Mouse (Mus musculus) mouse trophoblast stem cell (cell line): ENCODE data around the gene Ptrh1.

ENCODE experiments used
- in situ Hi-C, 2 experiments: fragments of 300-500 bp; cut with MseI, MboI; formaldehyde crosslinking; loops; 2 replicates in 1 of 2; 3 replicates in 1 of 2; pipeline ENCODE4 v1.15.1; 2025

The Ptrh1 gene

GRCm38 (mm10) chr2:32775359-32776074 lies at the start of gene Ptrh1, which contains the start of gene Ttc16:
Ptrh1 (plus strand) TSS chr2:32775786.
Ttc16 (minus strand) TSS chr2:32775633.
- in situ Hi-C loops, result loop anchor here in 1 of 2 experiments (5.0 kb wide), 1 partner anchor 77 kb away; no protein-coding TSS in a partner anchor

- in situ Hi-C loops, result no loop called here
Observed at GRCm38 (mm10) chr2:32727435-32727834, 48.2 kb upstream of the Ptrh1 start.

- in situ Hi-C loops, result no loop called here
Observed at GRCm38 (mm10) chr2:32728463-32728862, 47.1 kb upstream of the Ptrh1 start.

- in situ Hi-C loops, result no loop called here
Observed at GRCm38 (mm10) chr2:32729547-32729946, 46.0 kb upstream of the Ptrh1 start.

- in situ Hi-C loops, result no loop called here
Observed at GRCm38 (mm10) chr2:32730854-32731253, 44.7 kb upstream of the Ptrh1 start.

- in situ Hi-C loops, result no loop called here
Observed at GRCm38 (mm10) chr2:32731911-32732310, 43.7 kb upstream of the Ptrh1 start.

- in situ Hi-C loops, result no loop called here
Observed at GRCm38 (mm10) chr2:32732695-32733094, 42.9 kb upstream of the Ptrh1 start.

GRCm38 (mm10) chr2:32734480-32734879 lies 41.1 kb upstream of the Ptrh1 start:
- in situ Hi-C loops, result no loop called here

GRCm38 (mm10) chr2:32734933-32735332 lies 40.7 kb upstream of the Ptrh1 start:
- in situ Hi-C loops, result no loop called here

- in situ Hi-C loops, result no loop called here
Observed at GRCm38 (mm10) chr2:32736306-32736829, 39.2 kb upstream of the Ptrh1 start.

GRCm38 (mm10) chr2:32737008-32737407 lies 38.6 kb upstream of the Ptrh1 start:
- in situ Hi-C loops, result no loop called here

GRCm38 (mm10) chr2:32739311-32739710 lies 36.3 kb upstream of the Ptrh1 start:
- in situ Hi-C loops, result no loop called here

- in situ Hi-C loops, result no loop called here
Observed at GRCm38 (mm10) chr2:32740916-32741272, 34.7 kb upstream of the Ptrh1 start, which contains the start of gene 6330409D20Rik. 6330409D20Rik (minus strand) TSS chr2:32741016.

GRCm38 (mm10) chr2:32741273-32742172 lies 34.1 kb upstream of the Ptrh1 start:
- in situ Hi-C loops, result no loop called here

- in situ Hi-C loops, result no loop called here
Observed at GRCm38 (mm10) chr2:32742173-32742531, 33.4 kb upstream of the Ptrh1 start.

- in situ Hi-C loops, result no loop called here
Observed at GRCm38 (mm10) chr2:32744272-32744982, 31.2 kb upstream of the Ptrh1 start.

- in situ Hi-C loops, result no loop called here
Observed at GRCm38 (mm10) chr2:32749082-32749481, 26.5 kb upstream of the Ptrh1 start.

- in situ Hi-C loops, result no loop called here
Observed at GRCm38 (mm10) chr2:32750199-32750598, 25.4 kb upstream of the Ptrh1 start.

GRCm38 (mm10) chr2:32750887-32751664 lies 24.5 kb upstream of the Ptrh1 start:
- in situ Hi-C loops, result no loop called here

GRCm38 (mm10) chr2:32751665-32752033 lies 23.9 kb upstream of the Ptrh1 start:
- in situ Hi-C loops, result no loop called here

- in situ Hi-C loops, result no loop called here
Observed at GRCm38 (mm10) chr2:32752181-32752580, 23.4 kb upstream of the Ptrh1 start.
